Mouse (Mus musculus): ENCODE results near the gene Olfr418.
"Not testable (repeated sequence)": the region's sequence is repeated elsewhere in the genome, so short reads cannot be mapped to it uniquely, and the experiment has no call there.

DNA sequence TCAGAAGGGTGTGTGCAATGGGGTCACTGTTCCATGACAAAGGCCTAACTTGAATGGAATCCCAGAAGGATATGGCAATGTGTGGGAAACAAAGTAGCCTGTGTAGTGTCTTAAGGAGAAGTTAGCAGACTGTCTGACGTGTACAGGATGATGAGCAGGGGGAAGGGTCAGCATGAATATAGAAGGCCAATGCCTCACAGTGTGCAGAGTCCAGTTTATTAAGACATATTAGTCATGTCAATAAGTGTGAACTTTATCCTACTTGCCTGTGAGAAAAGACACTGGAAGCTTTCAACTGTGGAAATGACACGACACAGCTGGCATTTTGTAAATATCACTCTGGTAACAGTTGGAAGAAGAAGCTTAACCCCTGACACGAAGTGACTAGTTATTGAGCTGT, 37.0 kb downstream of the Olfr418 start:
- not testable (repeated sequence) for TF ChIP-seq CTCF (IDR thresholded peaks at IDR 0.05; ENCODE audit: borderline replicate concordance, extremely low read depth, insufficient read depth, insufficient read length); POLR2A (IDR thresholded peaks at IDR 0.05; ENCODE audit: borderline replicate concordance, extremely low read depth, insufficient read depth, insufficient read length, poor library complexity, severe bottlenecking)

Measured in brain, embryonic 14.5 days (tissue).